Mouse (Mus musculus) intestine, embryonic 14.5 days (tissue): ENCODE results near the gene Adcy5. TPM values are rescaled to one million over a fixed set of nuclear protein-coding genes. Genes with fewer than 3 reads are reported as not detected.

Source experiments
- ATAC-seq: fragments of 200-750 bp; cut with Nextera tagmentation; replicated peaks from 2 replicates; pipeline ENCODE4 v1.8.0; 2017; ENCODE audit warnings: low read depth, moderate number of reproducible peaks, moderate TSS enrichment, moderate library complexity; ENCODE audit not compliant: low FRiP score, low TSS enrichment
- DNase-seq: peaks from one replicate; pipeline ENCODE4 v3.0.0-alpha.2; 2018; ENCODE audit warnings: low spot score
- H3K27ac ChIP-seq: fragments of 300-500 bp; sonication (generic); 2 replicates; pipeline ENCODE4 v1.5.1; 2014; ENCODE audit warnings: low read depth, mild to moderate bottlenecking, control low read depth
- H3K27me3 ChIP-seq: fragments of 300-500 bp; sonication (generic); replicated peaks from 2 replicates; pipeline ENCODE4 v1.6.1; 2014; ENCODE audit warnings: low read length, control low read depth; ENCODE audit not compliant: control insufficient read depth, insufficient read depth
- H3K36me3 ChIP-seq: fragments of 300-500 bp; sonication (generic); 2 replicates; pipeline ENCODE4 v1.6.1; 2014; ENCODE audit warnings: low read length, control low read depth; ENCODE audit not compliant: control insufficient read depth, insufficient read depth
- H3K4me1 ChIP-seq: fragments of 300-500 bp; sonication (generic); replicated peaks from 2 replicates; pipeline ENCODE4 v1.6.1; 2014; ENCODE audit warnings: low read length, control low read depth, mixed read lengths; ENCODE audit not compliant: control insufficient read depth, insufficient read depth
- H3K4me2 ChIP-seq: fragments of 300-500 bp; sonication (generic); 2 replicates; pipeline ENCODE4 v1.6.1; 2014; ENCODE audit warnings: low read length
- H3K4me3 ChIP-seq: fragments of 300-500 bp; sonication (generic); 2 replicates; pipeline ENCODE4 v1.5.1; 2014; ENCODE audit warnings: low read depth, low read length, control low read depth, mixed read lengths
- H3K9ac ChIP-seq: fragments of 300-500 bp; sonication (generic); 2 replicates; pipeline ENCODE4 v1.6.1; 2014; ENCODE audit warnings: mild to moderate bottlenecking, low read length
- H3K9me3 ChIP-seq: fragments of 300-500 bp; sonication (generic); 2 replicates; pipeline ENCODE4 v1.6.1; 2016; ENCODE audit warnings: low read length, control low read depth; ENCODE audit not compliant: control insufficient read depth
- WGBS: fragments of 180-500 bp; shearing (Covaris S2); extraction: QIAGEN DNeasy Blood & Tissue Kit; methylation state at CpG from one replicate; pipeline ENCODE4 v1.1.7; 2014; 5-methylcytosine and 5-hydroxymethylcytosine counted together
- polyA plus RNA-seq: library from polyadenylated mRNA; unstranded; fragments of >200 nt; fragmentation: Nextera tagmentation; extraction: Ambion mirVana; gene quantifications from 2 replicates; pipeline ENCODE4 v1.2.1, GENCODE M21; 2014

The Adcy5 gene
- polyA plus RNA-seq, 1 experiment from 2014 or later = 3.9 TPM

DNA sequence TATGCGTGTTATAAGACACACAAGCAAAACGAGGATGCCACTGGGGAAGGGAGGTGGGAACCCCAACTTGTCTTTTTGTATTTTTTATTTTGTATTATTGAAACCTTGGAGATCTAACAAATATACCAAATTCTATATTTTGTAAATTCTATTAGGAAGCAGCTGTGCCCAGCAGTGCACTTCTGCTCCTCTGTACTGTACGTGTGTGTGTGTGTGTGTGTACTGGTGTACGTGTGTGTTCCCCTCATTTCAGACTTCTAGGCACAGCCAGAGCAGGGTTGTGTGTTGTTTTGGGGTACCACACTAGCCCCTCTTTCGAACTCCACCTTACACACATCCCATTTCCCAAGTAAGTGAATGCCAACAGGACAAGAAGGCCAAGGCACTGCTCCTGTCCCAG is 149.7 kb downstream of the Adcy5 start:
- no peak overlapping the region for H3K27ac ChIP-seq
- H3K4me3 ChIP-seq = no peak overlapping the region
- H3K4me1 ChIP-seq = no peaks in the 10 kb centered on the region
- H3K4me2 ChIP-seq = no peak overlapping the region
- ATAC-seq (no peak), DNase-seq (no peak)
- H3K27me3 ChIP-seq = no peaks in the 10 kb centered on the region
- H3K9ac ChIP-seq = no peak overlapping the region
- WGBS = 92% methylated on average over 5 of the region's 5 CpGs
- H3K36me3 ChIP-seq = peaks cover 15% of the 10 kb centered on the region; the same call in 1 of the 2 replicates
- no peaks in the 10 kb centered on the region for H3K9me3 ChIP-seq

DNA sequence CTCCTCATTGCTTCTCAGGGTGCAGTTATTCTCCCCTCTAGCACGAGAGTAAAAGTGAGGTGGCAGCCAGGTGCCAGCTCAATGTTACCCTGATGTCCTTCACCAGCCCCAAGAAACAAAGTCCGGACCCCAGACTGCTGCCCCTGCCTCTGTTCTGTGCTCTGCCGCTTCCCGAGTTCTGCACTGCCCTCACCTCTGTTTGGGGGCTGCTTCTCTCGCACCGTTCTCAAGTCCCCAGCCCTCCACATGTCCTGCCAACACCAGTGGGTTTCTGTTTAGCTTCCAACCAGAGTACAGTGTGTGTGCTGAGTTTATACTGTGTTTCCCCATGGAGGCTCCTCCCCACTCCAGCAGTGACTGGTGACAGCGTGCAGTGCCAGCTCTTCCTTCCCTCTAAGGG is 150.5 kb downstream of the Adcy5 start:
- H3K4me3 ChIP-seq = no peak overlapping the region
- no peak overlapping the region for H3K27ac ChIP-seq
- no peak for ATAC-seq
- no peaks in the 10 kb centered on the region for H3K9me3 ChIP-seq
- no peaks in the 10 kb centered on the region for H3K4me1 ChIP-seq
- no peaks in the 10 kb centered on the region for H3K27me3 ChIP-seq
- no peak for DNase-seq
- peaks cover 15% of the 10 kb centered on the region; the same call in 1 of the 2 replicates for H3K36me3 ChIP-seq
- 81% methylated on average over 7 of the region's 7 CpGs for WGBS
- no peak overlapping the region for H3K4me2 ChIP-seq
- no peak overlapping the region for H3K9ac ChIP-seq

DNA sequence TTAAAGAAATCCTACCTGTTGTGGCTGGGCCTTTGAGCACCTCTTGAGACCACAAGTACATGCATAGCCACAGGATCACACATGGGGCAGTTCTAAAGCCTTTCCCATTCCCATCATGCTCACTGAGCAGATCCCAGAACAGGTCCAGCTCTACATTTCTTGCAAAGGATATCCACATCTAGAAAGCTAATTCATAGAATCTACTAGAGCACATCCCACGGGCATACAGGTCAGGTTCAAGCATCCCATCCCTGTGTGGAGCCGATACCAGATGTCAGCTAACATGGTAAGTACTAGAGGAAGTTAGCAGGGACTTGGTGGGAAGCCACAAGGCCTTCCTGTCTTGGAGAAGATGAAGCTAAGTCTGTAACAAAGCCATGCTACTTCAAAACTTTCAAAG is 152.0 kb downstream of the Adcy5 start:
- H3K4me2 ChIP-seq = no peak overlapping the region
- H3K27me3 ChIP-seq = no peaks in the 10 kb centered on the region
- no peaks in the 10 kb centered on the region; the same call in 1 of the 2 replicates for H3K4me1 ChIP-seq
- WGBS = 83% methylated on average over 2 of the region's 2 CpGs
- H3K9ac ChIP-seq = no peak overlapping the region
- H3K36me3 ChIP-seq = peaks cover 15% of the 10 kb centered on the region; the same call in 1 of the 2 replicates
- DNase-seq (no peak), ATAC-seq (no peak)
- H3K4me3 ChIP-seq = no peak overlapping the region
- H3K27ac ChIP-seq = no peak overlapping the region
- H3K9me3 ChIP-seq = no peaks in the 10 kb centered on the region

DNA sequence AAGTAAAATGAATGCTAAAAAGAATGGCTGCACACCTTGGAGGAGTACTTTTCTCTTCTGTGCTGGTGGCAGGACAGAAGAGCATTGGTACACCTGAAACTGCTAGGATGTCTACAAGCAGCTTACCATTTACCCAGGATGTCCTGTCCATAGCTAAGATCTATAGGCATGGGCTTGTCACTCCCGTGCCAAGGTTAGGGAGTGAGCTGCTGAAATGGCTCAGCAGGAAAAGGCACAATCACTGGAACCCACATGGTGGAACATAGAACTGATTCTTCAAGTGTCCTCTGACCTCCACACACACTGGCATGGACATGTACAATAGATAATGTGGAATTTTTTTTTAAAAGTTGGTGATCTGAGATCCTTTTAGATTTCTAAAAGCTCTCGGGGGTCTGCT is 152.7 kb downstream of the Adcy5 start:
- DNase-seq (no peak), ATAC-seq (no peak)
- no peaks in the 10 kb centered on the region for H3K9me3 ChIP-seq
- no peak overlapping the region for H3K4me3 ChIP-seq
- no peaks in the 10 kb centered on the region for H3K27me3 ChIP-seq
- peaks cover 15% of the 10 kb centered on the region; the same call in 1 of the 2 replicates for H3K36me3 ChIP-seq
- no peak overlapping the region for H3K27ac ChIP-seq
- H3K9ac ChIP-seq = no peak overlapping the region
- 79% methylated on average over 2 of the region's 2 CpGs for WGBS
- no peak overlapping the region for H3K4me2 ChIP-seq
- H3K4me1 ChIP-seq = no peaks in the 10 kb centered on the region; the same call in 1 of the 2 replicates

DNA sequence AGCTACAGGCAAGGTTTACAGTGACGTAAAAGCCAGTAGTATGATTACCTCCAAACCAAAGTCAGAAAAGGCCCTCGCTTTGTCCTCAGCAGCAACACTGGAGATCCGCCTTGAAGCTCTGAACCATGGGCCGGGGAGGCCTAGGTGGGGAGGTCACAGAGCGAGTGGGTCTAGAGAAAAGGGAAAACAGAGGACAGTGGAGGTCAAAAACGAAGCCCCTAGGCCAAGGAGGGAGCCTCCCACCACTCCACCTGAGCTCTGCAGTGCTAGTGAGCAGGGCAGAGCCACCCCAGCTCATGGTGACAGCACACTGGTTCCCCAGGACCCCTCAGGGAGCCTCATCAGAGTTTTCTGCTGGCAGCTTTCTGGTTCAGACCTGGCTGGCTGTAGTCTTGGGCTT is 153.3 kb downstream of the Adcy5 start:
- H3K36me3 ChIP-seq = peaks cover 21% of the 10 kb centered on the region
- H3K4me2 ChIP-seq = no peak overlapping the region
- no peaks in the 10 kb centered on the region; the same call in 1 of the 2 replicates for H3K4me1 ChIP-seq
- no peak for ATAC-seq
- H3K9ac ChIP-seq = no peak overlapping the region
- no peak overlapping the region for H3K27ac ChIP-seq
- no peak overlapping the region for H3K4me3 ChIP-seq
- no peaks in the 10 kb centered on the region for H3K9me3 ChIP-seq
- H3K27me3 ChIP-seq = no peaks in the 10 kb centered on the region
- WGBS = 86% methylated on average over 6 of the region's 6 CpGs
- DNase-seq = no peak

DNA sequence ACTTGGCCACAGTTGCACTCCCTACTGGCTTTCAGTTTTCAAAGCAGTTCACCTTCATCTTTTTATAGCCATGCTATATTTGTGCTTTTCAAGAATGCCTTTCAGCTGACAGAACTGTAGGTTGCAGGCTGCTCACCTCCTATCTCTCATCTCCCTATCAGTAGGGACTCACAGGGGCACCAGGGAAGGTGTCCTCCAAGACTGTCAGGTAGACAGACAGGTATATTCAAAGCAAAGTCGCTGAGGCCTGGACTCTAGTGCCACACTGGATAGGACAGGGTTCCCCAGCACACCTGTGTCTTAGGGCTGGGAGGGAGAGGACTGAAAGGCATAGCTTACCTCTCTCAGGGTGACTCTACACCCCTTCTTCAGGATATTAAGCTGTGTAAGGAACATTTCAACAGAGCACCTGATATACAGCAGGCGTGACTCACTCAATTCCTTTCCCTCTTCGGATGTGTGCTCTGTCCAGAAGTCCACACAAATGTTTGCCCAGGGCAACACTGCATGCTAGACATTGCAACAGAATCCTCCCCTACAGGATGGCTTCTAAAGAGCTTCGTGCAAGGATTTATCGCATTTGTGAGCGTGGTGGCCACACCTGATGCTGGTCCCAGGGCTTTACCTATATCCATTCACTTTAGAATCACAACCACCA is 153.9 kb downstream of the Adcy5 start:
- H3K27me3 ChIP-seq = no peaks in the 10 kb centered on the region
- no peak overlapping the region for H3K4me3 ChIP-seq
- 86% methylated on average over 6 of the region's 6 CpGs for WGBS
- DNase-seq (no peak), ATAC-seq (no peak)
- peaks cover 22% of the 10 kb centered on the region for H3K36me3 ChIP-seq
- H3K9me3 ChIP-seq = no peaks in the 10 kb centered on the region
- no peaks in the 10 kb centered on the region; the same call in 1 of the 2 replicates for H3K4me1 ChIP-seq
- H3K4me2 ChIP-seq = no peak overlapping the region
- H3K27ac ChIP-seq = no peak overlapping the region
- no peak overlapping the region for H3K9ac ChIP-seq

DNA sequence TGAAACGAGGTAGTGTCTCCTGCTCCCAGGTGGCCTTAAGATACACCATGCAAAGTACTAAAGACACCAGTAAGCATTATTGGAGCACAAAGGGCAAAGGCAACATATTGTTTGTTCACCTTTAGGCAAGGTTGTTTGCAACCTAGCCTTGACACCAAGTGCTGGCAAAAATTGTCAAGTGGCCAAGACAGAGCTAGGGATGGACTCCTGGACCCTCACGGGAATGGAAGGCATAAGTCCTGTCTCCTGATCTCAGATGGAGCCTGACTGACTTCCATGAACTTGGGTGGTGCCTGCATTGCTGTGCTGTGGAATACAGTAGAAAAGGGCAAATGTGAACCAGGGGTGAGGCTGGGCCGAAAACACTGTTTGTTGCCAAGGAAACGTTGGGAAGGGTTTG is 155.0 kb downstream of the Adcy5 start:
- peak; percentile 13 for DNase-seq

DNA sequence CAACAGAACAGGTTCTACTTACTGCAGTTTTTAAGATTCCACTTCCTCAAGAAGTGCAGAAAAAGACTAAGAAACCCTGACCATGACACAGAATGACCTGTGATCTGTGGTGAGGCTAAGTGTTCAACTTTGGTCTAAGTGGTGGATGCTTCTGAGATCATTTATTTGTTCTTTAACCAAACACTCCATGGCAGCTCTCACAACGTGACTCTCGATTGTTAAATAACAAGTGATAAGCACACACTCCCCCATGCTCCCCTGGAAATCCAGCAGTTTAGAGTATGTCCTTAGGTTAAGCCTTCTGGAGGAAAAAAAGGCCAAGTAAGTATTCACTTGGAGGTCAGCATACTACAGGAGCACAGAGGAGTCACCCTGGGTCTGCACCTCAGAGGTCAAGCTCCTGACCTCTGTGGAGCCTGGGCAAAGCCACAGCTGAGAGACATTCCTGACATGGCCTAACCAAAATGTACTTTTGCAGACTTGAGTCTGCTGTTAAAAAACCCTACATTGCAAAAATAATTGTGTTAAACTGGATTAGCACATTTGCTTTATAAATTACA is 156.0 kb downstream of the Adcy5 start:
- no peak overlapping the region for H3K9ac ChIP-seq
- 25% methylated on average over 2 of the region's 2 CpGs for WGBS
- H3K4me1 ChIP-seq = no peaks in the 10 kb centered on the region; the same call in 1 of the 2 replicates
- peak; percentile 39 for DNase-seq
- no peak overlapping the region for H3K4me3 ChIP-seq
- H3K9me3 ChIP-seq = no peaks in the 10 kb centered on the region
- H3K27me3 ChIP-seq = no peaks in the 10 kb centered on the region
- no peak overlapping the region for H3K27ac ChIP-seq
- no peak for ATAC-seq
- peaks cover 16% of the 10 kb centered on the region for H3K36me3 ChIP-seq
- no peak overlapping the region for H3K4me2 ChIP-seq

More for the DNA sequence above, 155.0 kb downstream of the Adcy5 start:
- Histone ChIP-seq H3K27ac (no peak overlapping the region), H3K36me3 (peaks cover 18% of the 10 kb centered on the region), H3K4me2 (no peak overlapping the region), H3K4me3 (no peak overlapping the region), H3K9me3 (no peaks in the 10 kb centered on the region), H3K27me3 (no peaks in the 10 kb centered on the region), H3K9ac (no peak overlapping the region), H3K4me1 (no peaks in the 10 kb centered on the region; the same call in 1 of the 2 replicates)
- 80% methylated on average over 4 of the region's 4 CpGs for WGBS
- ATAC-seq = no peak

DNA sequence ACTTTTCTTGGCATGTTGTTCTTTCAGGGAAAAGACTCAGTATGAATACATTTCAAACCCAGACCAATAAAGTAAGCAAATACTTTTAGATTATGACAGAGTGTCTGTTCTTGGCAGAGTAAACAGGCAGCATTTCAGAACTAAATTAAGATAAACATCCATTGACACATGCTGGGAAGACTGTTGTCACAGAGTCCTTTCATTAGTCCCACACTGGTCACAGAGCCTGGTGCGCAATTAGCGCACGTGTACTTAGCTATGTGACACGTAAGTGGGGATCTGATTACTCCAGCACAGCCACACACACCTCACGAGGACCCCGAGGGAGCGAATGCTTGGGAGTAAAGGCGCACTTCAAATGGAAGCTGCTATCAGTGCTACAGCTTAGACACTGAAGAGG is 156.9 kb downstream of the Adcy5 start:
- Histone ChIP-seq H3K9ac (no peak overlapping the region), H3K4me3 (no peak overlapping the region), H3K4me2 (no peak overlapping the region), H3K27ac (no peak overlapping the region), H3K36me3 (peaks cover 14% of the 10 kb centered on the region), H3K9me3 (no peaks in the 10 kb centered on the region), H3K4me1 (no peaks in the 10 kb centered on the region; the same call in 1 of the 2 replicates), H3K27me3 (no peaks in the 10 kb centered on the region)
- peak; percentile 38 for DNase-seq
- ATAC-seq = no peak
- WGBS = 68% methylated on average over 8 of the region's 8 CpGs
